Mouse (Mus musculus) liver, embryonic 15.5 days (tissue): ENCODE results near the gene Rps6ka4. TPM values are rescaled to one million over a fixed set of nuclear protein-coding genes. Genes with fewer than 3 reads are reported as not detected.

Experiments used
- ATAC-seq: fragments of 200-750 bp; cut with Nextera tagmentation; 2 replicates; pipeline ENCODE4 v1.8.0; 2017; ENCODE audit warnings: moderate number of reproducible peaks, mild to moderate bottlenecking, moderate library complexity; ENCODE audit not compliant: insufficient read depth
- H3K27ac ChIP-seq: fragments of 300-500 bp; sonication (generic); replicated peaks from 2 replicates; pipeline ENCODE4 v1.5.1; 2015; ENCODE audit warnings: mild to moderate bottlenecking, inconsistent platforms
- H3K27me3 ChIP-seq: fragments of 300-500 bp; sonication (generic); 2 replicates; pipeline ENCODE4 v1.6.1; 2015; ENCODE audit warnings: mild to moderate bottlenecking, inconsistent platforms
- H3K36me3 ChIP-seq: fragments of 300-500 bp; sonication (generic); replicated peaks from 2 replicates; pipeline ENCODE4 v1.6.1; 2015; ENCODE audit warnings: moderate library complexity, mild to moderate bottlenecking, inconsistent platforms
- H3K4me1 ChIP-seq: fragments of 300-500 bp; sonication (generic); replicated peaks from 2 replicates; pipeline ENCODE4 v1.6.1; 2015; ENCODE audit warnings: inconsistent platforms
- H3K4me2 ChIP-seq: fragments of 300-500 bp; sonication (generic); 2 replicates; pipeline ENCODE4 v1.6.1; 2015; ENCODE audit warnings: moderate library complexity, mild to moderate bottlenecking, inconsistent platforms
- H3K4me3 ChIP-seq: fragments of 300-500 bp; sonication (generic); replicated peaks from 2 replicates; pipeline ENCODE4 v1.5.1; 2015; ENCODE audit warnings: mild to moderate bottlenecking, inconsistent platforms
- H3K9ac ChIP-seq: fragments of 300-500 bp; sonication (generic); 2 replicates; pipeline ENCODE4 v1.6.1; 2015; ENCODE audit warnings: moderate library complexity, mild to moderate bottlenecking, inconsistent platforms
- H3K9me3 ChIP-seq: fragments of 300-500 bp; sonication (generic); replicated peaks from 2 replicates; pipeline ENCODE4 v1.6.1; 2016; ENCODE audit warnings: inconsistent platforms
- WGBS: fragments of 180-500 bp; shearing (Covaris S2); methylation state at CpG from one replicate; pipeline ENCODE4 v1.1.7; 2015; ENCODE audit warnings: mixed read lengths; ENCODE audit not compliant: insufficient replicate concordance; 5-methylcytosine and 5-hydroxymethylcytosine counted together
- microRNA-seq: library from miRNA; unstranded; fragments of <30 nt; microRNA quantifications from one replicate; pipeline ENCODE4, GENCODE M21; 2016
- polyA plus RNA-seq: library from polyadenylated mRNA; unstranded; fragments of >200 nt; fragmentation: Nextera tagmentation; extraction: Ambion mirVana; gene quantifications from 2 replicates; pipeline ENCODE4 v1.2.1, GENCODE M21; 2015

Rps6ka4 gene
- polyA plus RNA-seq, 1 experiment from 2014 or later = 6.3 TPM

DNA sequence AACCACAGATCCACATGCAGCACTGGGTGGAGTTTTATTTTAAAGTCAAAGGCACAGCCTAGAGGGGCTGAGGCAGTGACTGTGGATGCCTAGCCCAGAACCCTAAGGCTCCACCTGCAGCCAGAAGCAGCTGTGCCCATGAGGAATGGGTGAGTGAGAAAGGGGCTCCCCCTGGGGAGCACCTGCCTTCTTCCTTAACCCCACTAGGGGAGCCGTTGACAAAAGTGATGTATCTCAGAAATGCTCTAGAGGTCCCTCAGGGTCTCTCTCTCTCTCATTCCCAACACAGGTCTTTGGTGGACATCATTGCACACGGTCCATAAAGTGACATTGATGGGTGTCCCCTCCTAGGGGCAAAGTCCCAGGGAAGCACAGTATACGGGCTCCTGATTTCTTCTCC, 11.4 kb downstream of the Rps6ka4 start:
- Histone ChIP-seq H3K4me3 (no peak overlapping the region), H3K36me3 (peaks cover 14% of the 10 kb centered on the region; the same call in 1 of the 2 replicates), H3K27me3 (peaks cover 39% of the 10 kb centered on the region), H3K9me3 (no peaks in the 10 kb centered on the region), H3K4me2 (no peak overlapping the region), H3K4me1 (peaks cover 21% of the 10 kb centered on the region), H3K9ac (no peak overlapping the region), H3K27ac (no peak overlapping the region)
- 34% methylated on average over 3 of the region's 3 CpGs for WGBS
- no peak for ATAC-seq

DNA sequence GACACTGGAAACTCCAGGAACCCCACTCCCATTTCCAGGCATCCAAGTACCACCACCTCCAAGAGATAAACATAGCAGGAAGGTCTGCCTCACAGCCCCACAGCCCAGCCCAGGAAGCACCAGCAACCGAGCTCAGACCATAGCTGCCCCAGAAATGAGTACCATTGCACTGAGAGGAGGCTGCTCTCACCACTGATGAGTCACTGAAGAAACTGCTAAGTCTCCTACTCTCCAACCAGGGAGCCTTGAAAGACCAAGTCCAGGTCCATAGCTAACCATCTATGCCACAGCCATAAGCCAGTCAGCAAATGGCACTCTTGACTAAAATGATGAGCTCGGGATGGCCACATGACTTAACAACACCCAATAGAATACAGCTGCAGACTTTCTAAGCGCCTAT, 13.8 kb downstream of the Rps6ka4 start:
- Histone ChIP-seq H3K4me1 (peaks cover 8% of the 10 kb centered on the region), H3K27me3 (peaks cover 36% of the 10 kb centered on the region), H3K36me3 (peaks cover 10% of the 10 kb centered on the region; the same call in 1 of the 2 replicates), H3K4me2 (no peak overlapping the region), H3K9me3 (no peaks in the 10 kb centered on the region), H3K4me3 (no peak overlapping the region), H3K9ac (no peak overlapping the region), H3K27ac (no peak overlapping the region)
- WGBS = 49% methylated on average over 3 of the region's 3 CpGs
- ATAC-seq = no peak

GRCm38 (mm10) chr19:6825384-6825783, 15.1 kb downstream of the Rps6ka4 start:
- Histone ChIP-seq H3K27ac (no peak overlapping the region), H3K27me3 (peaks cover 24% of the 10 kb centered on the region), H3K9me3 (no peaks in the 10 kb centered on the region), H3K9ac (no peak overlapping the region), H3K4me1 (no peaks in the 10 kb centered on the region), H3K36me3 (peaks cover 2% of the 10 kb centered on the region; the same call in 1 of the 2 replicates), H3K4me2 (no peak overlapping the region), H3K4me3 (no peak overlapping the region)
- no peak for ATAC-seq
- 67% methylated on average over 6 of the region's 6 CpGs for WGBS

GRCm38 (mm10) chr19:6820538-6821195, 19.8 kb downstream of the Rps6ka4 start:
- H3K9me3 ChIP-seq = no peaks in the 10 kb centered on the region
- H3K4me1 ChIP-seq = peaks cover 5% of the 10 kb centered on the region; the same call in 1 of the 2 replicates
- H3K4me3 ChIP-seq = no peak overlapping the region
- WGBS = 73% methylated on average over 13 of the region's 13 CpGs
- no peak overlapping the region for H3K4me2 ChIP-seq
- no peak overlapping the region for H3K9ac ChIP-seq
- H3K27ac ChIP-seq = no peak overlapping the region
- no peak for ATAC-seq
- H3K27me3 ChIP-seq = no peaks in the 10 kb centered on the region
- H3K36me3 ChIP-seq = no peaks in the 10 kb centered on the region

DNA sequence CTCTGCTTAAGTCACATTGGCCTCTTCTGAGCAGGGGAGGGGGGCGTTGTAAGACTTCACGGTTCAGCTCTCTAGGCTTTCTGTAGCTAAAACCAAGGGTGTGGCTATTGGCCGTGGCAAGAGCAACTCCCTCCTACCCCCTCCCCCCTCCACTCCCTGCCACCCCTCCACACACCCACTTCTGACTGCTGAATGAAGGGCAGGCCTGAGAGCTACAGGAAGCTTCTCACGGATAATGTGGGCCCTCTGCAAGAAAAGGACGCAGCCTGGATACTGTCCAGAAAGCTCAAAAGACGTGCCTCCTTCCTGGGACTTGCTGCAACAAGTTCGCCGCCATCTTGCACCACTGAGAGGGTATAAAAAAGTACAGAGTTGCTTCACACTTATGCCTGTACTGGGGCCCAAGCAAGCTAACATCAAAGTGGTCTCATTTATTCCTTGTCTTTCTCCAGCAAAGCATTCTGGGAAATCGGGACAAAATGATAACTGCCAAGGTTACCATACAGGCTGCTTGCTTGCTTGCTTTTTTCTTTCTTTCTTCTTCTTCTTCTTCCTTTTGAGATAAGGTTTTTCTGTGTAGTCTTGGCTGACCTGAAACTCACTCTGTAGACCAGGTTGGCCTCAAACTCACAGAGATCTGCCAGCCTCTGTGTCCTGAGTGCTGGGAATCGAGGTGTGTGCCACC, 21.2 kb downstream of the Rps6ka4 start:
- Histone ChIP-seq H3K4me1 (peaks cover 5% of the 10 kb centered on the region; the same call in 1 of the 2 replicates), H3K27ac (no peak overlapping the region), H3K9ac (no peak overlapping the region), H3K4me2 (no peak overlapping the region), H3K36me3 (no peaks in the 10 kb centered on the region), H3K9me3 (no peaks in the 10 kb centered on the region), H3K4me3 (no peak overlapping the region), H3K27me3 (no peaks in the 10 kb centered on the region)
- 34% methylated on average over 10 of the region's 10 CpGs for WGBS
- ATAC-seq = no peak

DNA sequence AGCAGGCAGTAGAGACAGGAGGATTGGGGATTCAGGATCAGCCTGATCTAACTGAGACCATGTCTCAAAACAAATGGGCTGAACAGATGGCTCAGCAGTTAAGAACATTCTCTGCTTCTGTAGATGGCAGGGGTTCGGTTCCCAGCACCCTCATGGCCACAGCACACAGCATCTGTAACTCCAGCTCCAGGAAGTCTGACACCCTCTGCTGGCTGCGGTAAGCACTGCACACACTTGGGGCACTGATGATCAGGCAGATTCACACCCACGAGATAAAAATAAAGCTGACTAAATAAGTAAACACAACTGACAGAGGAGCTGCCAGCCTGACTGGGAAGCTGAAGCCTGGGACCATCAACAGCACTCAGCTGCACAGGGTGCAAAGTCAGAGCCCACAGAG, 25.5 kb downstream of the Rps6ka4 start:
- Histone ChIP-seq H3K27me3 (no peaks in the 10 kb centered on the region), H3K9me3 (no peaks in the 10 kb centered on the region), H3K27ac (no peak overlapping the region), H3K4me2 (no peak overlapping the region), H3K4me3 (no peak overlapping the region), H3K36me3 (no peaks in the 10 kb centered on the region), H3K4me1 (peaks cover 5% of the 10 kb centered on the region; the same call in 1 of the 2 replicates), H3K9ac (no peak overlapping the region)
- whole genome bisulfite sequencing = 51% methylated on average over 3 of the region's 3 CpGs
- no peak for ATAC-seq

GRCm38 (mm10) chr19:6814366-6814765, 26.1 kb downstream of the Rps6ka4 start:
- no peak overlapping the region for H3K4me2 ChIP-seq
- WGBS = 54% methylated on average over 4 of the region's 4 CpGs
- H3K4me3 ChIP-seq = no peak overlapping the region
- peaks cover 5% of the 10 kb centered on the region; the same call in 1 of the 2 replicates for H3K4me1 ChIP-seq
- no peak for ATAC-seq
- no peaks in the 10 kb centered on the region for H3K27me3 ChIP-seq
- no peaks in the 10 kb centered on the region for H3K36me3 ChIP-seq
- no peak overlapping the region for H3K9ac ChIP-seq
- no peaks in the 10 kb centered on the region for H3K9me3 ChIP-seq
- no peak overlapping the region for H3K27ac ChIP-seq

Small RNA genes lying within 50 kb of the gene (microRNA-seq; reads per million reads assigned to microRNA genes)
- gene Mir5046 = not detected

Other genes starting within 250 kb of the Rps6ka4 start
- 2.5 and 2.8 TPM in 2 replicates for gene Ccdc88b, start 17.6 kb upstream of the Rps6ka4 start, polyA plus RNA-seq
- gene Trmt112, start 69.1 kb upstream of the Rps6ka4 start, polyA plus RNA-seq = 59.7 and 67.9 TPM in 2 replicates
- 144 and 151 TPM in 2 replicates for gene Prdx5, start 69.5 kb upstream of the Rps6ka4 start, polyA plus RNA-seq
- gene Esrra, start 81.2 kb upstream of the Rps6ka4 start, polyA plus RNA-seq = 3.8 and 4.9 TPM in 2 replicates
- 0.24 and 0.59 TPM in 2 replicates for gene Catsperz, start 84.7 kb upstream of the Rps6ka4 start, polyA plus RNA-seq
- gene Kcnk4, start 93.9 kb upstream of the Rps6ka4 start, polyA plus RNA-seq = 0.08 TPM in 1 of 2 replicates, not detected in the other
- gene Bad, start 101.2 kb upstream of the Rps6ka4 start, polyA plus RNA-seq = 25.5 and 26.1 TPM in 2 replicates
- gene Gpr137, start 101.8 kb upstream of the Rps6ka4 start, polyA plus RNA-seq = 7.4 TPM in 2 replicates
- 51.4 and 55.8 TPM in 2 replicates for gene Ppp1r14b, start 134.3 kb upstream of the Rps6ka4 start, polyA plus RNA-seq
- 5.9 and 6.8 TPM in 2 replicates for gene Plcb3, start 135.8 kb upstream of the Rps6ka4 start, polyA plus RNA-seq
- 88.3 and 101 TPM in 2 replicates for gene Fkbp2, start 139.9 kb upstream of the Rps6ka4 start, polyA plus RNA-seq
- gene Vegfb, start 147.0 kb upstream of the Rps6ka4 start, polyA plus RNA-seq = 15.5 and 15.6 TPM in 2 replicates
- gene Dnajc4, start 151.9 kb upstream of the Rps6ka4 start, polyA plus RNA-seq = 10.2 and 10.9 TPM in 2 replicates
- 9.5 and 10.4 TPM in 2 replicates for gene Nudt22, start 155.5 kb upstream of the Rps6ka4 start, polyA plus RNA-seq
- gene Trpt1, start 155.5 kb upstream of the Rps6ka4 start, polyA plus RNA-seq = 1.6 and 2.3 TPM in 2 replicates
- gene Fermt3, start 178.8 kb upstream of the Rps6ka4 start, polyA plus RNA-seq = 105 and 118 TPM in 2 replicates
- gene Stip1, start 199.3 kb upstream of the Rps6ka4 start, polyA plus RNA-seq = 116 and 121 TPM in 2 replicates
- 5.6 and 6.2 TPM in 2 replicates for gene Macrod1, start 216.2 kb upstream of the Rps6ka4 start, polyA plus RNA-seq